Mouse (Mus musculus): ENCODE data around the gene Gm17577. TPM values are rescaled to one million over a fixed set of nuclear protein-coding genes. Genes with fewer than 3 reads are reported as not detected.
"Not testable (repeated sequence)": the region's sequence is repeated elsewhere in the genome, so short reads cannot be mapped to it uniquely, and the experiment has no call there.

Gm17577 gene
- total RNA-seq (2021) = not detected in 2 replicates
- long read RNA-seq, experiment 1 = 0 reads
- long read RNA-seq, experiment 2 = 0 reads

GRCm38 (mm10) chrX:123246807-123247206, at the start of gene Gm17577:
Gene Gm17577 (minus strand): TSS chrX:123246907.
- DNase-seq = not testable (repeated sequence)

- DNase-seq = not testable (repeated sequence)
These were observed 24.3 kb downstream of the Gm17577 start, which contains the start of gene Srsx for GRCm38 (mm10) chrX:123222381-123222780. Gene Srsx (minus strand): TSS chrX:123222481.

Other genes with a start within 250 kb of the Gm17577 start
- gene Gm17521, start 217.2 kb downstream of the Gm17577 start, total RNA-seq (2021) = not detected in 2 replicates
- gene Cldn34c1, start 143.4 kb downstream of the Gm17577 start, total RNA-seq (2021) = 5.0 and 11.2 TPM in 2 replicates
- not detected in 2 replicates for gene Srsx, start 24.4 kb downstream of the Gm17577 start, total RNA-seq (2021)

Measured in adrenal gland, postnatal 14 days (tissue).